Mouse (Mus musculus) urinary bladder, postnatal 10 days (tissue): ENCODE data around the gene Med24.
"Not testable (repeated sequence)": the region's sequence is repeated elsewhere in the genome, so short reads cannot be mapped to it uniquely, and the experiment has no call there.

Source experiments
- DNase-seq: peaks from one replicate; pipeline ENCODE4 v3.0.0; 2022; ENCODE audit warnings: low spot score

Med24 gene

DNA sequence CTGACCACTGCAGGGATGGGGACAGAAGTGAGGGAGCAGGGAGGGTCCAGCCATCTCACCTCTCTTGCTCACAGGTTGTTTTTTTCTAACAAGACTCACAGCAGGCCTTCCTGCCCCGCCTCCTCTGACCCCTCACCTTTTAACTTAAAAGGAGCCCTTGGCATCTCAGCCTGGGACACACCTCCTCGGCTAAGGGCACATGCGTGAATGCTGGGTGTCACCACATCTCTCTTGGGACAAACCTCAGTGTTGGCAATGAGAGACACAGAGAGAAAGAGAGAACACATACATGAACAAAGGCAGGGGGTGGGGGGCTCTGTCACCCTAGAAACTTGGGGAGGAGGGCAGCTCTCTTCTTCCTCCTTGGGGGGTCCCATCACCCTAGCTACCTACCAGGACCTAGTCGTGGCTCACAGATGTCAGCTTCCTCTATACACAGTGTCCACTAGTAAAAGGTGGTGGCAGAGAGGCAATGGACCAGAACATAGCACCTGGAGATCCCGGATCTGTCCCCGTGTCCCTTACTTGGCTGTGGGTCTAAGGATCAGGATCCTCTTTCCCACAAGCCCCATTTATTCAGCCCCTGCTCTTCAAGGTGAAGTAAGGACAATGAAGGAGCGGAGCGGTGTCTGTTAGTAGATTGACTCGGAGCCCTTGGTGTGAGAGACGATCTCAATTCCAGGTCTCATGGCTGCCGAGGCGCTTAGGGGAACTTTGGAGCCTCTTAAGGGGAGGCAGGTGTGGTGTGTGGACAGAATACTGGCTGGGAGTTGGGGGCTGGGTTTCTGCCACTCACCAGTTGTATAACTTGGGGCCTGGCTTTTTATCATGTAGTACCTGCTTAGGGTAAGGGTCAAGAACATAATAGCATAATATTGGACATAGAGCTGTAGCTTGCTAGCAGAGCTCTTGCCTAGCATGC is 17.0 kb upstream of the Med24 start:
- DNase-seq, result no peak

DNA sequence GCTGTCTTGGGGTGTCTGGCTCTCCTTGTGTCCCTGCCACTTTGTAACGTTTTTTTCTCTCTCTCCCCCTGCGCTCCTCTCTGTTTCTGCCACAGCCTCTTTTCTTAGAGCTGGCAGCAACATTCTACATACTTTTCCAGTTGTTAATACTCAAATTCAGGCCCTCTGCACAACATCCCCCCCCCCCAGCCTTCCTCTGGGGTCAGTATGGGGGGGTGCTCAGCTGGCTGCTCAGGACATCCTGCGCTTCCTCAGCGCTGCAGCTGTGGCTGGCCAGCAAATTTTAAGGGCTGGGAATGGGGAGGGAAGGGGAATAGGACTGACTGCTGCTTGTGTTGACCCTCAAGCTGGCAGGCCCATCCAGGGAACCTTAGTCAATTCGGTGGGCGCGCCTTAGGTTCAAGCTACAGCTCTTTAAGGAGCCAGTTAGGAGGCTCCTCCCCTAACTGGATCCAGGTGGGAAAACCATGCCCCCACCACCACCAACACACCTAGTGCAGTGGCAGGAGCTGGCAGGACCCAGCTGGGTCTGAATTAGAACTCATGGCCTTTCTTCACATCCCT is 15.3 kb upstream of the Med24 start:
- no peak for DNase-seq

DNA sequence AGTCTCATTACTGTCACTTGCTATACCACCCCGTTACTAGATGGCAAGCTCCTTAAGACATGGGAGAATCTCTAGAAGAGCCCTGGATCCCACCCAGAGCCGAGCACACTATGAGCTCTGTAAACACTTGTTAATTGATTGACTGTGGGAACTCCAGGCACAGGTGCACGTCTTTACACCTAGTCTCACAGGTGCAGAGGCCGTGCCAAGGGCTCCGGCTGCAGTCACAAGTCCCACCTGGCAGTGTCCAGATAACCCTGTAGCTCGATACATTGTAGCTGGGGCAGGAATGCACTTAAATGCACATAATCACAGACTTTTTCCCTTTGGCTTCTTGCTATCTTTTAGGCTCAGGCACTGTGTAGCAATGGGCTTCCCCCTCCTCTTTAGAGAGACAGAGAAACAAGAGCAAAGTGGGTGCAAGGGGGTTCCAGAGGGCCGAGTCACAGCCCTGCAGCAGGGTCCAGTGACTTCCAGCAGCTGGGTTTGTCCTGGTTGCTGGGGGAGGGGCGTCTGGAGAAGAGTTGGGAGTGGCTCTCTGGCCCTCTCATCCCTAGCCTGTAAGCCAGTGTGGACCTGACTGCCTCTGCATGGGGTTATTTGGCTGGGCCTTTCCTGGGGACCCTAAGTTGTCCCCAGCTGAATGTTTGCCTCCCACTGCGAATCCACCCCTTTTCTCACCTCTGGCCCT is 14.6 kb upstream of the Med24 start:
- DNase-seq, result no peak

- no peak for DNase-seq
These were observed 13.4 kb upstream of the Med24 start for GRCm38 (mm10) chr11:98742397-98743291.

DNA sequence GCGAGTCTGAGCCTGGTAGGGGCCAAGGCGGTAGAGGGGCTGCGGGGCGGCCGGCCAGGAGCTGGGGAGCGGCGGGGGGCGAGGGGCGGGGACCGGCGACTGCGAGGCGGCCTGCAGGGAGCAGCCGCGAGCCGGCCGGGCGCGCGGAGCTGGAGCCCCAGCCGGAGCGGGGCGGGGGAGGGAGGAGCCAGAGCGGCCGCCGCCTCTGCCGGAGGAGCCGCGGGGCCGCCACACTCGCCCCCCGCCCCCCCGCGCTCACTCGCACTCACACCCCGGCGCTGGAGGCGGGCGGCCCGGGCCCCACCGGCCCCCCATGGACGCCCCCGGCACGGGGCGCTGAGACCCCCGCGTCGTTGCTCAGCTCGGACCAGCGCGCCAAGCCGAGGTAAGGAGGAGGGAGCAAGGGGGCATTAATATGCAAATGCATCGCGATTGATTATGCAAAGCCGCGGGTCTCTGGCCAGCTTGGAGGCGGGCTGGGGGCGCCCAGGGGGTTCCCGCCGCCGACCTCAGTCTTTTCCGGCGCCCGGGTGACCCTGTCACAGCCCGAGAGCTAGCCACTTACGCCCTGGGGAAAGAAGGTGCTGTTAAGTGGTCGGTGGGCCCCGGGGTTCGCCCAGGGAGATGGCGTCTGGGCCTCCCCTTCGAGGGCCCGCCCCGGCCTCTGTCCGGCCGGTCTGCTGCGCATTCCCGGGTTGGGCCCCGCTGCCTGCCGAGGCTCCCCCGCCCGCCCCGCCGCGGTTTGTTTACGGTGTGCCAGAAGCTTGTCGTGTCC is 12.6 kb upstream of the Med24 start:
- no peak for DNase-seq

DNA sequence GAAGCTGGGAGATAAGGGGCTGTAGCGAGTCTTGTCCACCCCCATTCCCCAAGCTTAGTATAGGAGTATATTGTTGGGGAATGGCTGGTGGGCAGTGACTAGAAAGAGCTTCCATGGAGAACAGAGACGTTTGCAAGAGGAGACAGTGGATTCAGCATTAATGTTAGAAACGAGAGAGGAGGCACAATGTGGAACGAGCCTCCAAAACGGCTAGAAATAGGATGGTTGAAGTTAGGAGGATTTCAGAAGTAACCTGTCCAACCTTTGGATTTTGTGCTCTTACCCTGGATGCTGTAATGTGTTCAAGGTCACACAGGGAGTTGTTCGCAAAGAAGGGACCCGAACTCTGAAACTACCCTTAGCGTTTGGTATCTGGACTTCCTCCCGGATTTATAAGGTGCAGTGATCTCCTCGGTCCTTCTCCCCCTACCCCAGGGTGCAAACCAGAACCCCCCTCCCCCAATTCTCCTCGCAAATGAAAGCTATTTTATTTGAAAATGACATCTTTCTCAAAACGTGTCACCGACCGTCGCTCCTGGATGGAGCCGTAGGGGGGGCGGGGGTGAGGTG is 11.9 kb upstream of the Med24 start:
- DNase-seq, result no peak

DNA sequence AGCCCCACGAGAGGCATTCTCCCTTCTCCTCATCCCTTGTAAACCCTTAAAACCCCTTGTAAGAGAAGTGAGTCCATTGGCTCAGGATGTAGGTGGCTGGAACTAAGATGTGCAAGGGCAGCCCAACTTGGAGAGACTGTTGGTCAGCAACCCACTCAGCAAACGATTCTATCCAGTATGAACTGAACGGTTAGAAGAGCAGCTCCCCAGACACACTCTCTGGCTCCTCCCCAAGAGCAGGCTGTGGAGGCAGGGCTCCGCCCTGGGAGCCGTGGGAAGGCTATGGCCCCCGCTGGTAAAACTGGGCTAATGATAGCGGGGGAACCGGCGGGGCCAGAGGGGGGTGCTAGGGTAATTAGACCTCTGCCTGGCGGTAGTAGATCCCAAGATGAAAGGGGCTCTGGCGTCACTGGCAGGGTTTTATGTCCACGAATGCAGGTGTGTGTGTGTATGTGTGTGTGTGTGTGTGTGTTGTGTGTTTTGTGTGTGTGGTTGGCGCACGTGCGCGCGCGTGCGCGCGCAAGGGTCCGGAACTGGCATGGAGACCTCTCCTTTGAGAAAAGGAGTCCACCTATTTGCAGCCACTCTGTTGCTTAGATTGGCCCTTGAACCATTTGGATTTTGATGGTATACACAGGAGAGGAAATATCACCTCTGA is 11.3 kb upstream of the Med24 start, which contains the start of gene Thra:
Gene Thra, plus strand, starts transcription at position 246 of the 658 bp plus-strand sequence.
- DNase-seq, result no peak

DNA sequence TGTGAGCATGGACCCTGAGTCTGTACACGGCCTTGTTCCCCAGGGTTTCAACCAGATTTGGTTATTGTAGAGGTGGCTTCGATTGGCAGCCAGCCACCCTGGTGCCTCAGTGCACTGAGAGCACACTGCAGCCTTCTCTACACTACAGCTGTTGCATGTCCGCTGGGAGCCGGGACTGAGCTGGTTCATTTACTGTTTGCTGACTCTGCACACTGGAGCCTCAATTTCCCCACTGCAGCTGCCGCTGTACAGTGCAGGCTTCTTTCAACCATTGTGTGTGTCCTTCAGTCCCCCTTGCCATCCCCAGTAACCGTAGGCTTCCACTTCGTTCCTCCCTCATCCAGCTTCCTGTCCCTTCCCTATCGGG is 10.8 kb upstream of the Med24 start:
- DNase-seq, result no peak

DNA sequence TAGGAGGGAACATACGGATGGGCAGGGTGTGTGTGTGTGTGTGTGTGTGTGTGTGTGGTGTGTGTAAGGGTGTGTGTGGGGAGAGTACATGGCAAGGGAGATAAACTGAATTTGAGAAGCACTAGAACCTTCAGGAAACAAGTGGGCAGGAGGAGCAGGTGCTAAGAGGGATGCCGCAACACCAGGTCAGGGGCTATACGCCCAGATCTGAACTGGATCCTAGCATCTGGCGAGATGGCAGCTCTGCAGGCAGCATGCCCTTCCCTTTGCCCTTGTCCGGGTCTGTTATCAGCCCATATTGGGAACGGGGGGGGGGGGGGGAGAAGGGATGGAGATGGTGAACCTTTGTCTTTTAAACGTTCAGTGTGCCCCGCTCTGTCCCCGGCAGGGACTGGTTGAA is 9.7 kb upstream of the Med24 start:
- no peak for DNase-seq

DNA sequence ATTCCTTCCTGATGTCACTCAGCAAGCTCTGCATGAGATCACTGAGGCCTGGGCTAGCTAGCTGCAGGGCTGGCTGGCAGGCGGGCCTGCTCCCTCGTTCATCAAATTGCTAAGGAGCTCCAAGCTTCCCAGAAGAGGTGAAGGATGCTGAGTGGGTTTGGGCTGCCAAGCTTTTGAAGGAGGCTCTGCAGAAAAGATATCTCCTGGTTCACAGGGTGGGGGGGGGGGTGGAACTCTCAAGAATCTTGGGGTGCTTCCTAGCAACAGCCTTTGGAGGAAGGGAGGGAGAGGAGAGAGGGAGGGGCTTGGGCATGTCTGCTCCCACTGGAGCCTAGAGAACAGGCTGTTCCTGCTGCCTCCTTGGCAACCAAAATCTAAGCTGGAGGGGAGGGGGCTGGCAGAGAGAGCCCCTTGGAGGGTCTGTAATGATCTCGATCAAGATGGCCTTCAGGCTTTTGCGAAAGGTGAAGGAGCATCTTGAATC is 9.2 kb upstream of the Med24 start:
- no peak for DNase-seq

- DNase-seq, result not testable (repeated sequence)
These were observed 8.0 kb upstream of the Med24 start for GRCm38 (mm10) chr11:98737220-98737619.

DNA sequence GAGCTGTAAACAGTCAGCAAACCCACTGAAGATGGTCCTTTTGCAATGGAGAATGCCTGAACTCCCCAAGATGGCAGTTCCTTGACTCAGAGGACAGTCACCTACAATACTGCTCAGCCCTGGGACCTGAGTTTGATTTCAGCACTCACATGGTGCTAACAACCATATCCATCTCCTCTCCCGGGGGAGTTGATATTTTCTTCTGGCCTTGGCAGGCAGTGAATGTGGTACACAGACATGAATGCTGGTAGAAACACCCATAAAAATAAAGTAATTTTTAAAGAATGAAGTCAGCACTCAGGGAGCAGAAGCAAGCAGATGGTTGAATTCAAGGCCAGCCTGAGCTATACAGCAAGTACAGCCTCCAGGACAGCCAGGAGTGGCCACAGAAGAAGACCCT is 6.9 kb upstream of the Med24 start:
- DNase-seq, result no peak

DNA sequence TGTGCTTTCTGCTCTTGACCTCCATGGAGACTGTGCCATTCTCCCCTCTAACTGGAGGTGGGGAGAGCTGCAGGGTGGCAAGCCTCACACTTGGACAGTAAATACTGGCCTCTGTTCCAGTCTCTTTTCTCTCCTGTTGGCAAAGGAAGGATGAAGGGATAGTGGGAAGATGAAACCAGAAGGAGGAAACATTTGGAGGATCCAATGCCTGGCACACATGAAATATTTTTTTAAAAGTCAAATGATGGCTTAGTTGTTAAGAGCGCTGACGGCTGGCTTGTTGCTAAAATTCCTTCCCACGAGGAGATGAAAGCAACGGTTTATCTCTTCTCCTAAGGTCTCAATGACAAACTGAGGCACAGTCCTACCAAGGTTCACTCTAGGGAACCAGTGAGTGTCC is 5.9 kb upstream of the Med24 start:
- DNase-seq, result no peak

DNA sequence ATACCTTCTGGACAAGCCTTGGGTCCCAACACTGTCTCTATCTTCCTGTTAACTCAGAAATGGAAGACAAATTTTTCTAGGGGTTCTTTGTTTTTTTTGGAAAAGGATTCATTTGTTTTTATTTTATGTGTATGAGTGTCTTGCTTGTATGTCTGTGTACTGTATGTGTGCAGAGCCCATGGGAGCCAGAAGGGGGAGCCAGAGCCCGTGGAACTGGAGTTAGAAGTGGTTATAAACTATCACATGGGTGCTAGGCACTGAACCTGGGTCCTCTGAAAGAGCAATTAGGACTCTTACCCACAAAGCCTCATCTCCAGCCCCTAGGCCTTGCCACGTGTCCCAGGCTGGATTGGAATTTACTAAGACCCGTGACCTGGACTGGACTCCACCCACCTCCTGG is 4.8 kb upstream of the Med24 start:
- no peak for DNase-seq

- DNase-seq, result no peak
These were observed 1.9 kb upstream of the Med24 start for GRCm38 (mm10) chr11:98731134-98731533.

- no peak for DNase-seq
These were observed 1.5 kb upstream of the Med24 start for GRCm38 (mm10) chr11:98730727-98731126.

DNA sequence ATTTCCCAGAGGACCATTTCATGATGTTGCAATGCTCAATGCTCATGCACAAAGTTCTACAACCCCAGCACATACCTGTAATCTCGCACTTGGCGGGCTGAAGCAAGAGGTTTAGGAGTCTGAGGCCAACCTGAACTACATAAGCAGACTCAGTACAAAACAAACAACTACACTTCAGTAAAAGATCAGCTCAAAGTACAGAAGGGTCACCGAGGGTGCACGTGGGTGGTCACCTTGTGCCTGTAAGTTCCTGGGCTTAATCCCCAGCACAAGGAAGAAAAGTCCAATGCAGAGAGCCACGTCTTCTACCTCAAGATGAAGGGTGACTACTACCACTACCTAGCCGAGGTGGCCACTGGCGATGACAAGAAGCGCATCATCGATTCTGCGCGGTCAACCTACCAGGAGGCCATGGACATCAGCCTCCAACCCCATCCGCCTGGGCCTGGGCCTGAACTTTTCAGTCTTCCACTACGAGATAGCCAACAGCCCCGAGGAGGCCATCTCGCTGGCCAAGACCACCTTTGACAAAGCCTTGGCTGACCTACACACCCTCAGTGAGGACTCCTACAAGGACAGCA is 3.2 kb downstream of the Med24 start:
- no peak for DNase-seq

DNA sequence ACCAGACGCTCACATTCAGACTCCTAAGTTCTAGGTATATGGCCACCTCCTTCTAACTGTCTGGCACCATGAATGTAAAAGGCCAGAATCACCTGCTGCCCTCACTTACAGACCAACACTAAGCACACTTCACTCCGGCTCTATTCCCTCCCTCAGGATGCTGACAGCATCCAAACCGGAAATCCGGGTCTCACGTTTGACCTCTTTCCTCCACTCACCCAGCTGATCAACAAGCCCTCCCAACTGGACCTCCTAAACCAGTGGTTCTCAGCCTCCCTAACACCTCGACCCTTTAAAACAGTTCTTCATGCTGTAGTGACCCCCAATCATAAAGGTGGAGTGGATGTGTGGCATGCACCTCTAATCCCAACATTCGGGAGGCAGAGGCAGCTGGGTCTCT is 6.1 kb downstream of the Med24 start:
- DNase-seq, result no peak

DNA sequence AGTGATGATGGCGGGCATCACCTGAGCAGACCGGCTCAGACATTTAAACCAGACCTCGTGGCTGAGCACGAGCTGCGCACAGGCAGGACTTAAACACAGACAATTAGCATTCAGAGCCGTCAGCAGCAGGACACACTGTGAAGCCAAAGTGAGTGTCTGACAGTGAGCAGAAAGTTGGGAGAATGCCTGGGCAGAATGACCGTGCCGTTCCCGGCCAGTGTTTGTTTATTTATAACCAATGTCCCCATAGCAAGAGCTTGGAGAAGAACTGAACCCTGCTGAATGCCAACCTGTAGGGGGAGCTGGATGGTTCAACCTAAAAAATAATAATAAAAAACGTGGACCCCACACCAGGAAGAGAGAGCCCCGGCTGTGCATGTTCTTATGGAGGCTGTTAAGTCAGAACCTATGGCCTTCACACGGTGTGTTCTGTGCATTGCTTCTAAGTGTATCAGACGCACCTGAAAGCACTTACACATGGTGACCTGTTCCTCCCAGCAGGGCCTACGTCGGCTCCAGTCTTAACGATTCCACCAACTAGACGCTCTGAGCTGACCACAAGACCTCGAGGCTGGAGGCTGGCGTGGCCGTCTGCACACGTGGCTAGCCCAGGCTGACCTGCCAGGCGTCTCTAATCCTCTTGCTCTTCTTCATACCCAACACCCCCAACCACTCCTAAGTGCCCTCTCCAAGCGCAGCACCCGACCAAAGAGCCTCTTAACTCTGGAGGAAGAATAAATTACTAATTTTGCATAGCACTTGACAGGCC is 7.6 kb downstream of the Med24 start:
- DNase-seq, result no peak
